Mouse (Mus musculus) frontal cortex, postnatal 10 days (tissue): ENCODE measurements at regions not wholly inside any gene's neighbourhood (a gene's known extent, or its start where the extent isn't known, plus 50 kb on each side); places are given as distances from the start of the nearest gene placed in this dataset.
A peak's percentile ranks its signal among the peaks of the same experiment; 100 is the strongest.

Experiments used
- DNase-seq, 2 experiments: peaks; one replicate each; pipeline ENCODE4 v3.0.0; 2022; ENCODE audit warnings: low spot score in 2 of 2, mixed read lengths in 1 of 2

GRCm38 (mm10) chr19:45288722-45289121 lies 53.1 kb upstream of the Lbx1 start:
- no peak for DNase-seq

GRCm38 (mm10) chr19:45297812-45298211 lies 62.2 kb upstream of the Lbx1 start:
- DNase-seq = no peak

GRCm38 (mm10) chr19:45299341-45299740 lies 63.7 kb upstream of the Lbx1 start:
- DNase-seq = no peak

- no peak for DNase-seq
These were observed 63.8 kb upstream of the Btrc start for GRCm38 (mm10) chr19:45299768-45300167.

- DNase-seq = peak in 1 of 2 experiments; percentile 63
These were observed 62.7 kb upstream of the Btrc start for GRCm38 (mm10) chr19:45300691-45301431.

GRCm38 (mm10) chr19:45301432-45301732 lies 62.2 kb upstream of the Btrc start:
- no peak for DNase-seq

- DNase-seq = peak; percentile 67 to 75
These were observed 61.6 kb upstream of the Btrc start for GRCm38 (mm10) chr19:45301733-45302547.

- DNase-seq = no peak
These were observed 60.8 kb upstream of the Btrc start for GRCm38 (mm10) chr19:45302548-45303241.

GRCm38 (mm10) chr19:45304538-45304937 lies 59.0 kb upstream of the Btrc start:
- no peak for DNase-seq

GRCm38 (mm10) chr19:45307299-45308275 lies 55.9 kb upstream of the Btrc start:
- DNase-seq = no peak

GRCm38 (mm10) chr19:45308676-45309275 lies 54.8 kb upstream of the Btrc start:
- DNase-seq = no peak

GRCm38 (mm10) chr19:45310291-45310881 lies 53.1 kb upstream of the Btrc start:
- no peak for DNase-seq

GRCm38 (mm10) chr19:45310944-45311603 lies 52.5 kb upstream of the Btrc start:
- DNase-seq = peak; percentile 69 to 72

GRCm38 (mm10) chr19:45311831-45312537 lies 51.5 kb upstream of the Btrc start:
- DNase-seq = no peak

- DNase-seq = no peak
These were observed 50.7 kb upstream of the Btrc start for GRCm38 (mm10) chr19:45312713-45313365.
